Mouse (Mus musculus): ENCODE measurements around the gene Kcnj16.

Kcnj16 gene

DNA sequence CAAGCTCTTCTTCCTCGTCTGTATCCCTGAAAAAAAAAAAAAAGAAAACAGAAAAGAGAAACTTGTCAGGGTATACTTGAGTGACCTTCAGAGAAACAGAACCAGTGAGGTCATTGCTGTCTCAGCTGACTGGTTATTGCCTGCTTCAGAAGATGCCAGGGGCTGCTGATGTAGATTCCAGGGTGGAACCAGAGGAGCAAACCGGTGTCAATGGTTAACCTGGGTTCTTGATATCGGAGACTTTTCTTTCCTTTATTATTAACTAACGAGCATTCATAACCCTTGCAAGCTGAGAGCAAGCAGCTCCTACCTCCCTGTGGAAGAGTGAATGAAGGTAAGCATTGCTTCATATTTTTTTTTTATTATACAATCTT, at the start of gene Kcnj16:
Gene Kcnj16, plus strand, starts transcription at position 272 of the 374 bp plus-strand sequence.
- DNase-seq (ENCODE audit: low spot score in 2 of 2), result no peak

DNA sequence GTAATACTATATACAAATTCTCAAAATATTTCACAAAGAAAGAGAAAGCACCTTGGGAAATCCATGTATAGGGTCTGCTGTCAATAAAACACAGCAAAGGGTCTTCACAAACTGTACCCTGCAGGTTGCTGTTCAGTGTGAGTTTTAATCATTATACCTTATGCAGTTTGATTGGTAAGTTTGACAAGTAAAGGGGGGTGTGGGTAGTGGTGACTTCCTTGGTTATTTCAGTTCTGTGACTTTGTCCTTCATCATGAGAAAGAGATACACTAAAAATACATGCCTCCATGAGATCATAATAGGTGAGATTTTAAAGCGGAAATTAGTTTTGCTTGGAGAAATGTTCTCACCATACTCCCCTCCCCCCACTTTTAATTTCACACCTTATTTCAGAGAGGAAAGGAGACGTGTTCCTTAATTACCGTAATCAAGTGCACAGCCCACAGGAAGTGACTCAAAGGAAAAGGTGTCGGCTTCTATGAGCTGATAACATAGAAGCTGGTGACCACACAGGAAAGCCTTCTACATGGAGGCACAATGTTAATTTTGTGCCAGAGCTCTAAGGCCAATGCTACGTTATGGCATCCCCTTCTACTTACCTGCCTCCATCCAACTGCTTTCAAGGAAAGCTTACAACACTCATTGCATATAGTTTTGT, 48.9 kb upstream of the Kcnj16 start:
- DNase-seq (ENCODE audit: low spot score in 2 of 2), result no peak

DNA sequence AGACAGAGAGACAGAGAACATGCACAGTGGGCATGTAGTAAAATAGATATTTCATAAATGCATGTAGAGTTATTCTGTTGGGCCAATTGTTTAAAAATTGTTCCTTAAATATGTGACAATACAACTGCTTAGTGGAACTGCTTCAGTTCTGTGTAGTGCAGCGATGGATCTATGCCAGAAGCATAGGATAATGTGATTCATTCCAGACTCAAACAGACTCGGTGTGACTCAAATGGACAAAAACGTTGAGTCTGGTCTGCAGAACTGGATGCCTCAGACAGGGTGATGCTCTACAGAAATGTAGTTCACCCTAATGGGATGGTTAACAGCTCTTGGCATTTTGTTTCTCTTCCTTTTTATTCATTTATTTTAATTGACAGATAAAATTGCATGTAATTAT, 32.1 kb upstream of the Kcnj16 start:
- DNase-seq (ENCODE audit: low spot score in 2 of 2), result peak; percentile 21 to 26

DNA sequence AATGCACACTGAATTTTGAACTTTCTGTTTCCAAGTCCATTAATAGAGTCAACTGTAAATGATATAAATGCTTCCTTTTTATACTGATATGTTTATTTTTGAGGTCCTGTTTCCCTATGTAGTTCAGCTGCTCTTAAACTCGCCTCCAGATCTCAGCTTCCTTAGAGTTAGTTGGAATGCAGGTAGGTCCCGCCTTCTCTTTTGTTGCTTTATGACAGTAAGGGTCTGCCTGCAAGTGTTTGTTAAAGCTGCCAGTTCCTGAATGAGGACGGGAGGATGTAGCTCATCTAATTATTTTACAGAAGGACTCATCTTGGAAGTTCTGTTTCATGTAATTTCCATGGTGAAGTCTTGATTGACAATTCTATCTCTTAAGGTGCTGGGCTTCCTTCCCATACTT, 25.6 kb upstream of the Kcnj16 start:
- DNase-seq (ENCODE audit: low spot score in 2 of 2), result no peak

DNA sequence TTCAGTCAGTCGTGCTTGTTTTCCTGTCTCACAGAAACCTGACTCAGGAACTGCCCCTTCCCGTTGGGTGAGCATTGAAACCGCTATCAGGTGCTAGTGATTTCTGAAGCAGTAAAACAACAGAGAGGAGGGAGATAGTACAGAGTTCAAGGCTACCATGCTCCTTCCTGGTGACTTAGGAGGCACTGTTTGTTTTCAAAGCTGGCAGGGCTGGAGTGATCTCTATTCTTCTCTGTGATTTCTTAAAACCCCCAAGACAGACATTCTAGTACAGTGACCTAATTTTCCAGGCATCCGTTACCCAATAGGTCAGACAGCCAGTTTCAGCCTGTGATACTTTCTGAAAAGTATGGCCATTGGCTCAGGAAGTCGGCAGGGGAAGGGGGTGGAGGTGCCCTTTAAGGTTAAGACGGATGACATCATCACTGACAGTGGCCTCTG, 25.1 kb upstream of the Kcnj16 start:
- no peak for DNase-seq (ENCODE audit: low spot score in 2 of 2)

DNA sequence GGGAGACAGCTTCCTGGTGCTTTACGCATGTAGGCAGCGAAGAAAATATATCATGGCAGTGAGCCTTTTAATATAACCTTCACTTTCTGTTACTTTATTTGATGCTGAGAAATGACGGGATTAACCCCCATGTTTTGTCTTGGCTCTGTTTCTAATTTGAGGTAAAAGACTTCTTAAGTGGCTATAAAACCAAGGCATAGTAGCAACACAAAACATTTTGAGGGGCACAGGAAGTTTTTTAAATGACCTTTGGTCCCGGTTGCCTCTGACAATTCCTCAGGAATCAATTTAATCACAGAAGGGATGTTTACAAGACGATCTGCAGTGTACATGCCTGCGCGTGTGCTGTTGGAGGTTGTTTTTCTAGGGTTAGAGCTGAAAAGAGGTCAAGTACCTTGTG, 11.2 kb upstream of the Kcnj16 start:
- DNase-seq (ENCODE audit: low spot score in 2 of 2), result no peak

DNA sequence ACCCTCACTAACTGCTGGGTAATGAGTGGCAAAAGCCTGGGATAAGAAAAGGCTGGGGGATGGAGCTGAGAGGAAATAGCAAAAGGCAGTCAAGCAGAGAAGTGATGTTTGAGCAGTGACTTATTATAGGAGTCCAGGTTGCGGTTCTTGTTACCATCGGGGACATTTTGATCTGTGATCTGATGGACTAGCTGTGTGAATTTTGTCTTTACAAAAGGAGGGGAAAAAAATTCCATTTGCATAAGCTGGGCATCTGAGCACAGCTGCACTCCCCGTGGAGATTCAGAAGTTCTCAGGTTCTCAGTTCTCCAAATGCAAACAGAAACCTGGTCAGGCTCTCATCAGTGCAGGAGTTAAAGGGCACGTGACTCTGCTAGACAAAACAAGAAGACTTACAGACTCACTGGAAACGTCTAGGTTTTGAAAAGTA, 6.2 kb upstream of the Kcnj16 start:
- DNase-seq (ENCODE audit: low spot score in 2 of 2), result no peak

DNA sequence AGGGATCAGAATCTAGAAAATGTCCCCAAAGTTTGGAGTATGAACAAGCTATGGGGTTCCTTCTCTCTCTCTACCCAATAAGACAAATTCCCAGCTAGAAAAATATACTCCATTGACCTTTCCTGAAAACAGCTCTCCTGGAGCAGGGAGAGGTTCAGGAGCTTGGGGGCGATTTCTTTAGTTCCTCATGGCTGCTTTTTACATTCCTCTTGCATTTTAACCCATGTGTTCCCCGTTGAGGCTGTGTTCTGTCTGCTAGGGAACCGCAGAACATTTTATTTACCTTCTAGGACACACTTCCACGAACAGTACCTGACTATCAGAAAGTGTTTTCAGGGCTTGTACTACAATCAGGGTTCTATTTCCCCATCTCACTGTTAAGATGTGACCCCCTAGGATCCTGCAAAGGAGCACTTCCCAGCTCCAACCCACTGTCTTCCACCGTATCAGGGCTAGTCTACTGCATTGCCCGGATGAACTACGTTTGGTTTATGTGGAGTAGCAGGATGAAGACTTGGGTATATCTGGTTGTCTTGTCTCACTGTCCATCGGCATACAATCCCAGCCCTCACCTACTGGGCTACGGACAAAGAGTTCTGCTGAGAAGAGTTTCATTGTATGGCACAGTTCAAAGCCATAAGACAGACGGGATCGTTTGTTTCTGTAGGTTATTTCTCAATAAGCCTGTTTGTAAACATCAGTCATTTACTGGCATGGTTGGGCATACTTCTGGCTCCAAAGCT, 643 bp upstream of the Kcnj16 start:
- no peak for DNase-seq (ENCODE audit: low spot score in 2 of 2)

DNA sequence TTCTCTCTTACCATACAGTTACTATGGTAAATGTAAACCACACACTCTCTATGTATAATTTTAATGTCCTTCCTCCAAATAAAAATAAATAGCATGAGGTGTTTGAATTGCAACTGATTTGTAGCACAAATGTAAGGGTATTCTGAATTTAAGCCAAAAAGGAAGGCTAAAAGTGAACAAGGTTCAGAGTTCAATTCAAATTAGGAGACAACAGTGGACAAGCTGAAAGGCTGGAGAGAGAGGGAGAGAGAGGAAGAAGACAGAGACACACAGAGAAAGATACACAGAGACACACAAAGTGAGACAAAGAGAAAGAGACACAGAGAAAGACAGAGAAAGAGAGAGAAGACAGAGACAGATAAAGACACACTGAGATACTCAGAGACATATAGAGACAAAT, 1.1 kb downstream of the Kcnj16 start:
- no peak for DNase-seq (ENCODE audit: low spot score in 2 of 2)

DNA sequence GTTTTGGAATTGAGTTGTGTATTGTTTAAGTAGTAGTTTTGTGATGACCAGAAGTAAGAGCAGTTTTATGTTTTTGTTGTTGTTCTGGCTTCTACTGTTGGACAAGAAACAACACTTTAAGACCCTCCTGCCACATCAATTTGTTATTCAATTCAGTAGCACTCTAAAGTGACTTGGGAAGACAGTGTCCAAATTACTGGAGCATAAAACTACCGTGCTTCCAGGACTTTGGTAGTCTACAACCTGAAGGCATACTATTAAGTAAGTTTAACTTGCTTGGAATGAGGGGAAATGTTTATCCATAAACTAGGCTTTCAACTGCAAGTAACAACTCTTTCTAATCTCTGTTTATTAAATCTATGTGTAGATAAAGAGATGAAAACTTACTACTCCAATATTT, 17.7 kb downstream of the Kcnj16 start:
- no peak for DNase-seq (ENCODE audit: low spot score in 2 of 2)

DNA sequence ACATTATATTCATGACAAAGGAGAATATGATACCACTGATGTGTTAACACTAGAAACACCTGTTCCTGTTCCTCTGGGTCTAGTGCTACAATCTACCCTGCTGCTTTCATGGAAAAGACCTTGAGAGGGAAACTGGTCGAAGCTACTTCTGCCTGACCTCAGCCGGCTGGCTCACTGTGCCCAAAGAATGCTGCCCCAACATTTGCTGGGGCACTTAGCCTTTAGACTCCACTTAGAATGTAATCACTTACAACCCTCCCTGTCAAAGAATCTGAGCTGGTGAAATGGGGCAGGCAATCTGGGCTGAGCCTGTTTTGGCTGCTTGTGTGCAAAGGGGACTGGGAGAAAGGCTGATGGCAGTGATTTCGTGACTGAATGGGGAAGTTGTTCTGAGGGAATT, 18.1 kb downstream of the Kcnj16 start:
- peak in 1 of 2 experiments; percentile 24 for DNase-seq (ENCODE audit: low spot score in 2 of 2)

DNA sequence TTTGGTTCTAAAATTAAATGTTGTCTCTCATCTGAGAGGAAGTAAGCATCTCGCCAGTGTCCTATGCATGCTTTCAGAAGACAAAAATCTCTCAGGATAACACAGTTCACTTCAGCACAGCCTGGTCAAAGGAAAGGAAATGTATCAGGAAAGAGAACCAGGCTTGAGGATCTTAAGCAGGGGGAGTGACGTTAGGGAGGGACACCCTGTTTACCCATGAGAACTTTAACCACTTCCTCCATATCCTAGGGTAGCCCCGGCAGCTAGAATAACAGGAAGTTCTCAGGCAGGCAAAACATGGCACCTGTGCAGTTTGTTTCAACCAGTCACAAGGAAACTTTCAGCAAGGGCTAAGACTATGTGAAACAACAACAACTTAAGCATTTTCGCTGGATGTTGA, 25.8 kb downstream of the Kcnj16 start:
- DNase-seq (ENCODE audit: low spot score in 2 of 2), result peak in 1 of 2 experiments; percentile 20

DNA sequence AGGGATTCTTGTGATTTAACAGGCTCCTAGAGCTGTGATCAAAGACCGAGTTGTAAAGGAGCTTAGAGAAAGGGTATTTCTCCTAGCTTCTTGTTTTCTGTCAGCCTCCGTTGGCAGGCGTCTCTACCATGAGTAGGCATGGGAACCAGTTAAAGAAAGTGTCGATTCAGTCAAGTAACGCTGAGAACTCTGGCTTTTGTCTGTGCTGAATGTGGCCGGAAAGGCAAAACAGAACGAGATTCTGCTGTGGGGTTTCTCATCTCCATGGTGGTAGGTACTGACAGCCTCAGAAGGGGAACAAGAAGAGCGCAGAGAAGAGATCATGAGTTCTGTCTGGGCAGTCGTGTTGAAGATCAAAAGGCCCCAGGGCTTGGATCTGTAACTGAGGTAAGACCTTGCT, 29.4 kb downstream of the Kcnj16 start:
- DNase-seq (ENCODE audit: low spot score in 2 of 2), result peak; percentile 58 to 71

DNA sequence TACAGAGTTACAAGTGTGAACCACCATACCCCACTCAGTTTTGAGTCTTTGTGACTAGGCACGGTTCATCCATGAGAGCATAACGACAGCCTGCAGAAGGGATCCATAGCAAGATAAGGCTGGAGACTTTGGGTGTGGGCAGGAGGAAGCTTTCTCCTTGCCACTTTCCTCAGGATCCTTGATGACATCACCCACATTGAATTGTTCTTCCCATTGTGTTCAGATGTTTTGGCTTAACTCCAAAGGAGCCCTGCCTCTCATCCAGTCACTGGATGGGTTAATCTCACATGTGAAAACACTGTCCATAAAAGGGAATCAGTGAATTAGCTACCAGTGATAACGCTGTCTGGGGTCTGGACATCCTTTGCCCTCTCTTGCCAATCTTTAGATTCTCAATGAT, 37.3 kb downstream of the Kcnj16 start:
- no peak for DNase-seq (ENCODE audit: low spot score in 2 of 2)

DNA sequence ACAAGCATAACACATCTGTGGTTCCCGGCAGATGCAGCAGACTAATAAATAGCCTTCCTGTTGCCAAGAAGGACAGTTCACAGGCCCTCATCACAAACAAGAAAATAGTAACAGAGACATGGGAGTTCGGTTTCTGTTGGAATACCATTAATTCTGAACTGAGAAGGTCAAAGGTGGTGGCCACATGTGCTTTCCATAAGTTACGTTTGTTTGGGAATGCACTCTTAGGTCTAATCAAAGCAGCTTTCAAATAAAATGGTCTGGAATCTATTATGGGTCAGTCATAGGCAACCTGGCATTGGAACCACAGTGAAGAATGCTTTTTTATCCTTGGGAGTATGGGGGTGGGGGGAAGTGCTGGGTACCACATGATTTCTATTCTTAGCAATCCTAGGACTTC, 41.6 kb downstream of the Kcnj16 start:
- DNase-seq (ENCODE audit: low spot score in 2 of 2), result no peak

DNA sequence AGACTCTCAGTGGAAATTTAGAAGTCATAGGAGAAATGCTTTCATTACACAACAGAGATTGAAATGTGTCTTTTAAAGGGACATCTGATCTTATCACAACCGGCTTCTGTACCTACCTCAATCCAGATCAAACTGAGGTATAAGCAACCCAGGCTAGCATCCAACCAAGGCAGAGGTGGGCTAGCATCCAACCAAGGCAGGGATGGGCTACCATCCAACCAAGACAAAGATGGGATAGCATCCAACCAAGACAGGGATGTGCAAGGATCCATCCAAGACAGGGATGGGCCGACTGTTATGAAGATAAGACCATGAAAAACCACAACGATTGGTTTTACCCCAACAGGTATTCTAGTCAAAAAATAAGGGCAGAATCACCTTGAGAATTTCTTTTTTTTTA, 48.4 kb downstream of the Kcnj16 start:
- DNase-seq (ENCODE audit: low spot score in 2 of 2), result no peak

DNA sequence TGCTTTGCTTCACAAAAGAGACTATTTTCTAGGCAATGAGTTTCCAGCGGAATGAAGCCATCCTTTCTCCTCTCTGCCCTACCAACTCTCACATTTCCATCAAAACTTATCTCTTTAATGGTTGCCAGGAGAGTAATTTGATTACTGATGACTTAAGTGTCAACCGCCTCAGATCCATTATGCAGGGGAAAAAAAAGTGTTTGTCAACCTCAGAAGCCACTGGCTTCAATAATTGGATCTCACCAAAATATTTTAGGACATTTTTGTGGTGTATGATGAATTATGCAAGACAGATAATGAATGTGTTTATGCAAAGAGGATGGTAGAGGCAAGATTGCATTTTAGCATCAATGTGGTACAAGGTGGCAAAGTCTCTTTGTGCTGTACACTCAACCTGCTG, 52.4 kb downstream of the Kcnj16 start:
- no peak for DNase-seq (ENCODE audit: low spot score in 2 of 2)

DNA sequence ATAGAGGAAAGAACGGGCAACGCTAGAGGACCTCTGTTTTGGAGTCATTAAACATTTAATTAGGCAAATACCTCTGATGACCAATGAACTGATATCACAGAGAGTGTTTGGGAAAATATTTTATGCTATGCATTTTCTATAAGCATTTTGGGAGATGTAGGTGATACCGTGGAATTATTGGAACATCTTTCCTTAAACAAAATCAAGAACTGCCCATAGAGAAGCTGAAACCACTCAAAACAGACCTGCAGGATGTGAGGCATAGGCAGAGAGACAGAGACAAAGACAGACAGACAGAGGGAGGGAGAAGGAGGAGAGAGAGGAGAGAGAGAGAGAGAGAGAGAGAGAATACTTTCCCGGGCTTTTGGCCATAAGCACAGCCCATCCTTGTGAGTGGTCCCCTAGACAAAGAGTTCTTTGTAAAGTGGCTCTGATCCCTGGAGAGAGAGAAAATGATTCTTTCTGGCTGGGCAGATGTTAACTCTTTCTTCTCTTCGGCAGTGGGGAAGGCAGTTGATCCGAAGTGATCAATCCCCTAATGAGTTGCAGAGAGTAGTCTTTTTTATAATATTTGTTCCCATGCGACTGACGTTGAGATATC, 54.9 kb downstream of the Kcnj16 start:
- peak in 1 of 2 experiments; percentile 24 for DNase-seq (ENCODE audit: low spot score in 2 of 2)

DNA sequence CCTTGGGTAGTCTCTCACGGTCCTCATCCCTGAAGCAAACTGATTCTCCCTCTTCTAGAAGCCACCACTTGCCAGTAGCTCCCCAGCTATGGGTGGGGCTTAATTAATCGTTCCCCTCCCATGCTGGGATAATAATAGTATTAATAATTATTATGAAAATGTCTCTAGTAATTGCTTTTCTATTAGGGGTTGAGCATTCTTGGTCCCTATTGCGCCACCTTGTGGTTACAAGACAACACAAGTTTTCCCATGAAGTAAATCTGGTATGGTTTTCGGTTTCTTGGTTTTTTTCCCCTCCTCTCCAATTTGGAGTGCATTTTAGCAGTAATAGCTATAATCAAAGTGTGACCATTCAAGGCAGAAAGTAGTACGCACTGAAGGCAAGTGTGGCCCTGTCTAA, 74.3 kb downstream of the Kcnj16 start:
- peak in 1 of 2 experiments; percentile 48 for DNase-seq (ENCODE audit: low spot score in 2 of 2)

DNA sequence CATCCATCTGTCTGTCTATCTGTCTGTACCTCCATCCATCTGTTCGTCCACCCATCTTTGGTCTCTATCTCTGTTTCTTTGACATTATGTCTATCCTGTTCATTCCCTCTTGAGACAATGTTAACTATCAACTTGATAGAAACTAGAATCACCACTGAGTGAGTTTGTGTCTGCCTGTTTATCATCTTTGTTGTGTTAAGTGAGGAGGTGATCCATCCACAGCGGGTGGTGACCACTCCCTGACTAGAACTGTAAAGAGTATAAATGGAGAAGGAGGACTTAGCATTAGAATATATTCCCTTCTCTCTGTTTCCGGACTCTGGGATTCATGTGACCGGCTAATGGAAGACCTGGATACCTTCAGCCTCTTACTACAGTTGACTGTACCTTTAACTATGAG, 75.5 kb downstream of the Kcnj16 start:
- DNase-seq (ENCODE audit: low spot score in 2 of 2), result no peak

DNA sequence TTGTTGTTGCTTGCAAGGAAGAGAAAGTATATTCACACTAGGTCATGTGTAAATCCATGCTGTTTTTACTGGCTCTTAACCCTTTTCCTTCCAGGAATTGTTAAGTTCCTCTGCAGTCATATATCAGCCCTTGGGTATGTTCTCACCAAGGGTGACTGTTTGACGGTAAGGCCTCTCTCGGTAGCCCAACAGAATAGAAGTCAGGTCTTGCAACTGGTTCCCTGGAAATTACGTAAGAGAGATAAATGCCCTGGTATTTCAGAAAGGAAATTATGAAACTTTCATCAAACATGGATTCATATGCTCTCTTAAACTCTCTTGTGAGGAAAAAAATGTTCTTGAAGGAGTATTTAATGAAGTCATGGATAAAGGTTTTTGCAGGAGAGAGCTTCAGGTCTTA, 86.4 kb downstream of the Kcnj16 start:
- no peak for DNase-seq (ENCODE audit: low spot score in 2 of 2)

DNA sequence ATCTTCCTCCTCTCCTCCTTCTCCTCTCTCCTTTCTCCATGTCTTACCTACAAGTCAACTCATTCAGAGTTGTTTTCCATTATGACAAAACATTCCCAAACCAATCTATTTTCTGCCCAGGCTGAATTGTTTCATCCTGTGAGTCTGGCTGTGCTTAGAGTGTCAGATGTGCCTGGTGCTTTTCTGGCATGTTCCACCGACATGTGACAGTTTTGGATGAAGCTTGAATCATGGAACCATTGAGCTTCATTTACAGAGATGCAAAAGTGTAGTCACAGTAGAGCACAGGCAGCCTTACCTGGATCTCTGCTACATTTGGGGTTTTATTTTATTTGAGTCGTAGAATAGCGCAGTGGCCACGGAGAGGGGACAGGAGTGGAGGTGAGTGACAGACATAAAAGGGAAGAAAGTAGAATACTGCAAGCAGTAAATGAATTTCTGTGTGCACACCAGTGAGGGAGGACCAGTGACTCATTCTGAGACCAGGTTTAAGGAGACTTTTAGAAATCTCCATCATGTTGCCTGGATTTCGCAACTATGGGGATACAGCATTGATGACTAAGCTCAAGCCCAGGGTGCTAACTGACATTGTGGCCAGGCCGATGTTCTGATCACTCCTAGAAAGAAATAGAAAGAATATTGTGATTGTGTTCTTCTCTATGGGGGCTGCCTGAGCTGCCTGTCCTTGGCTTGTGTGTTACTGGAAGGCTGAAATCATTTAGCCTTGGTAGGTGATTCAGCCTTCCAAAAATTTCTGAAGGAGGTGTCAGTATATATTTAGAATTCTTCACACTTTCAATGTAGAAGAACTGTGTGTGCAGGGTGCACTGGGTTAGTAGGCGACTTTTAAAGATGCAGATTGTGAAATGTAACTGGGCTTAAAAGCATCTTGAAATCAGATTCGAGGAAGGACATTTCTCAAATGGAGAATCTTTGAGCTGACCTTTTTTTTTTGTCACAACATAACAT, 87.3 kb downstream of the Kcnj16 start:
- no peak for DNase-seq (ENCODE audit: low spot score in 2 of 2)
